Mouse (Mus musculus) urinary bladder, postnatal 14 days (tissue): ENCODE measurements around the gene Ccdc92.

Source experiments
- DNase-seq: peaks from one replicate; pipeline ENCODE4 v3.0.0; 2021; ENCODE audit warnings: low spot score

Ccdc92 gene

GRCm38 (mm10) chr5:124854202-124854601 is 8.0 kb downstream of the Ccdc92 start:
- DNase-seq = no peak

GRCm38 (mm10) chr5:124853079-124853478 is 9.1 kb downstream of the Ccdc92 start:
- DNase-seq = no peak

- no peak for DNase-seq
Measured at GRCm38 (mm10) chr5:124852294-124852693, 9.9 kb downstream of the Ccdc92 start.

- no peak for DNase-seq
Measured at GRCm38 (mm10) chr5:124851572-124851971, 10.7 kb downstream of the Ccdc92 start.

- no peak for DNase-seq
Measured at GRCm38 (mm10) chr5:124848994-124849393, 13.2 kb downstream of the Ccdc92 start.

- no peak for DNase-seq
Measured at GRCm38 (mm10) chr5:124847014-124847413, 15.2 kb downstream of the Ccdc92 start.

GRCm38 (mm10) chr5:124844929-124845328 is 17.3 kb downstream of the Ccdc92 start:
- DNase-seq = no peak

- no peak for DNase-seq
Measured at GRCm38 (mm10) chr5:124843386-124843785, 18.8 kb downstream of the Ccdc92 start.

GRCm38 (mm10) chr5:124840669-124841068 is 21.6 kb downstream of the Ccdc92 start:
- DNase-seq = no peak

- no peak for DNase-seq
Measured at GRCm38 (mm10) chr5:124840202-124840601, 22.0 kb downstream of the Ccdc92 start.

- no peak for DNase-seq
Measured at GRCm38 (mm10) chr5:124836621-124837020, 25.6 kb downstream of the Ccdc92 start.

GRCm38 (mm10) chr5:124836075-124836474 is 26.1 kb downstream of the Ccdc92 start:
- DNase-seq = no peak

- no peak for DNase-seq
Measured at GRCm38 (mm10) chr5:124835218-124835617, 27.0 kb downstream of the Ccdc92 start.

- DNase-seq = no peak
Measured at GRCm38 (mm10) chr5:124830331-124830730, 31.9 kb downstream of the Ccdc92 start.

GRCm38 (mm10) chr5:124822128-124822894 is 39.9 kb downstream of the Ccdc92 start:
- no peak for DNase-seq

GRCm38 (mm10) chr5:124817050-124817449 is 45.2 kb downstream of the Ccdc92 start:
- DNase-seq = no peak

- no peak for DNase-seq
Measured at GRCm38 (mm10) chr5:124814797-124815196, 47.4 kb downstream of the Ccdc92 start.

GRCm38 (mm10) chr5:124812466-124812865 is 49.8 kb downstream of the Ccdc92 start:
- no peak for DNase-seq

- no peak for DNase-seq
Measured at GRCm38 (mm10) chr5:124809708-124810366, 52.4 kb downstream of the Ccdc92 start.

- no peak for DNase-seq
Measured at GRCm38 (mm10) chr5:124792112-124792511, 70.1 kb downstream of the Ccdc92 start.

- DNase-seq = no peak
Measured at GRCm38 (mm10) chr5:124785650-124786049, 76.6 kb downstream of the Ccdc92 start.
